Mouse (Mus musculus): ENCODE measurements around the gene Tstd2. TPM values are rescaled to one million over a fixed set of nuclear protein-coding genes. Genes with fewer than 3 reads are reported as not detected.

Gene Tstd2
- polyA plus RNA-seq, 1 experiment, result 14.6 TPM

DNA sequence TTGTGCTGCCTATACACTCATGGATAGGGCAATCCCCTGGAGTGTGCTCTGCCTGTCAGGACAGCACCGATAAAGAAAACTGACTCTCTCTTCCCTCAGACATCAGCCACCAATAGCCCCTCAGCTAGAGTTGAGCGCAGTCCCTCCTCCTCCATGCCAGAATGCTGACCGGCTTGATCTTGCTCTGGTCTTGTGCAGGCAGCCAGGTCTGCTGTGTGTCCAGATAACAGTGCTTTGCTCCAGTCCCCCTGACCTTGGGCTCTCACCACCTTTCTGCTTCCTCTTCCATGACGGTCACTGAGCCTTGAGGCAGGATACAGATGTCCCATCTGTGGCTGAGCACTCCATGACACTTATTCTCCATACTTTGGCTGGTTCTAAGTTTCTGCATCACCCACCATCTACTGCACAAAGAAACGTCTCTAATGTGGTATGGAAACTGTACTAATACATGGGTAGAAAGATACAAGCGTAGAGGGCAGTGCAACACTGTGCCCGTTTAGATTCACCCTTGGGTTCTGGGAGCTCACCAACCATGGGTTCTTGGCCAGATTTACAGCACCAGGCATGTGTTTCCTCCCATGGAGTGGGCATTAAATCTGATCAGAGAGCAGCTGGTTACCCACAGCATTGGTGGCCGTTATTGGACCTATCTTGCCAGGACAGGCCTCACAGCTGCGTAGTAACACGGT lies 36.3 kb downstream of the Tstd2 start:
- H3K4me1 ChIP-seq (ENCODE audit: control insufficient read depth, insufficient read depth, low read length), result no peaks in the 10 kb centered on the region
- H3K36me3 ChIP-seq (ENCODE audit: control insufficient read depth, insufficient read depth, low read length), result no peaks in the 10 kb centered on the region
- no peak for DNase-seq
- no peak overlapping the region for H3K27ac ChIP-seq (ENCODE audit: insufficient read depth, low read depth, low read length)
- 86% methylated on average over 10 of the region's 10 CpGs for WGBS
- TF ChIP-seq CTCF (conservative IDR thresholded peaks at IDR 0.05; ENCODE audit: insufficient read depth, insufficient read length, low read depth, low read length), result no peak
- no peak overlapping the region for H3K4me3 ChIP-seq (ENCODE audit: insufficient read depth, low read depth, low read length)
- H3K27me3 ChIP-seq (replicated peaks; ENCODE audit: control insufficient read depth, insufficient read depth, low read length), result no peaks in the 10 kb centered on the region

- Histone ChIP-seq H3K27me3 (replicated peaks; ENCODE audit: control insufficient read depth, insufficient read depth, low read length) (no peaks in the 10 kb centered on the region), H3K36me3 (ENCODE audit: control insufficient read depth, insufficient read depth, low read length) (no peaks in the 10 kb centered on the region), H3K4me3 (ENCODE audit: insufficient read depth, low read depth, low read length) (no peak overlapping the region), H3K27ac (ENCODE audit: insufficient read depth, low read depth, low read length) (no peak overlapping the region), H3K4me1 (ENCODE audit: control insufficient read depth, insufficient read depth, low read length) (no peaks in the 10 kb centered on the region)
- 29% methylated on average over 14 of the region's 14 CpGs for WGBS
- DNase-seq, result no peak
- no peak for TF ChIP-seq POLR2A (IDR thresholded peaks at IDR 0.05; ENCODE audit: low read depth, low read length)
- no peak for TF ChIP-seq CTCF (conservative IDR thresholded peaks at IDR 0.05; ENCODE audit: insufficient read depth, insufficient read length, low read depth, low read length)
Measured at GRCm38 (mm10) chr4:46101211-46101711, 37.2 kb downstream of the Tstd2 start.

DNA sequence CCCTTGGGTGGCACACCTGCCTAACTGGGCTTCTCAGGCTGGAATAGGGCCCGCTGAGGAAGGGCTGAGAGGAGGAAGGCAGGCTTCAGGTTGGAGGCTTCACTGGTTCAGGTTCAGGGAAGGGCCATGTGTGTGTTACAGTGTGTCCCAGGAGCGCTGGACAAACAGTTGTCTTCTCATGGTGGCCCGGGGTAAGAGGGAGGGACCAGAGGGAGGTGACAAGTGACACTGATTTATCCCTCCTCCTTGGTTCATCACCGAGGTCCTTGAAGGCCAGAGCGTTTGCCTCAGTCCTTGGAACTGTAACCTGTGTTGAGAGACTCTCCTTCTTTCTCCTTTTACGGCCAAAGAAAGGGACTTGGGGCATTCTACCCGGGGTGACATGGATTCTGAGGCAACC lies 38.0 kb downstream of the Tstd2 start:
- WGBS, result 53% methylated on average over 7 of the region's 7 CpGs
- no peak overlapping the region for H3K4me3 ChIP-seq (ENCODE audit: insufficient read depth, low read depth, low read length)
- no peak for DNase-seq
- H3K27me3 ChIP-seq (replicated peaks; ENCODE audit: control insufficient read depth, insufficient read depth, low read length), result no peaks in the 10 kb centered on the region
- no peaks in the 10 kb centered on the region for H3K36me3 ChIP-seq (ENCODE audit: control insufficient read depth, insufficient read depth, low read length)
- H3K4me1 ChIP-seq (ENCODE audit: control insufficient read depth, insufficient read depth, low read length), result no peaks in the 10 kb centered on the region
- H3K27ac ChIP-seq (ENCODE audit: insufficient read depth, low read depth, low read length), result no peak overlapping the region
- TF ChIP-seq POLR2A (IDR thresholded peaks at IDR 0.05; ENCODE audit: low read depth, low read length) (no peak), CTCF (conservative IDR thresholded peaks at IDR 0.05; ENCODE audit: insufficient read depth, insufficient read length, low read depth, low read length) (no peak)

- no peak for TF ChIP-seq CTCF (conservative IDR thresholded peaks at IDR 0.05; ENCODE audit: insufficient read depth, insufficient read length, low read depth, low read length)
- TF ChIP-seq POLR2A (IDR thresholded peaks at IDR 0.05; ENCODE audit: low read depth, low read length), result no peak
- no peaks in the 10 kb centered on the region for H3K36me3 ChIP-seq (ENCODE audit: control insufficient read depth, insufficient read depth, low read length)
- no peak overlapping the region for H3K4me3 ChIP-seq (ENCODE audit: insufficient read depth, low read depth, low read length)
- WGBS, result 65% methylated on average over 9 of the region's 9 CpGs
- H3K27me3 ChIP-seq (replicated peaks; ENCODE audit: control insufficient read depth, insufficient read depth, low read length), result no peaks in the 10 kb centered on the region
- no peaks in the 10 kb centered on the region for H3K4me1 ChIP-seq (ENCODE audit: control insufficient read depth, insufficient read depth, low read length)
- no peak overlapping the region for H3K27ac ChIP-seq (ENCODE audit: insufficient read depth, low read depth, low read length)
- DNase-seq, result no peak
Measured at GRCm38 (mm10) chr4:46099132-46099531, 39.4 kb downstream of the Tstd2 start.

GRCm38 (mm10) chr4:46097591-46097990 lies 40.9 kb downstream of the Tstd2 start:
- TF ChIP-seq CTCF (conservative IDR thresholded peaks at IDR 0.05; ENCODE audit: insufficient read depth, insufficient read length, low read depth, low read length), result no peak
- no peak for TF ChIP-seq POLR2A (IDR thresholded peaks at IDR 0.05; ENCODE audit: low read depth, low read length)
- no peak for DNase-seq
- Histone ChIP-seq H3K4me3 (ENCODE audit: insufficient read depth, low read depth, low read length) (no peak overlapping the region), H3K27ac (ENCODE audit: insufficient read depth, low read depth, low read length) (no peak overlapping the region), H3K36me3 (ENCODE audit: control insufficient read depth, insufficient read depth, low read length) (no peaks in the 10 kb centered on the region), H3K27me3 (replicated peaks; ENCODE audit: control insufficient read depth, insufficient read depth, low read length) (no peaks in the 10 kb centered on the region), H3K4me1 (ENCODE audit: control insufficient read depth, insufficient read depth, low read length) (no peaks in the 10 kb centered on the region)
- 91% methylated on average over 2 of the region's 2 CpGs for WGBS

DNA sequence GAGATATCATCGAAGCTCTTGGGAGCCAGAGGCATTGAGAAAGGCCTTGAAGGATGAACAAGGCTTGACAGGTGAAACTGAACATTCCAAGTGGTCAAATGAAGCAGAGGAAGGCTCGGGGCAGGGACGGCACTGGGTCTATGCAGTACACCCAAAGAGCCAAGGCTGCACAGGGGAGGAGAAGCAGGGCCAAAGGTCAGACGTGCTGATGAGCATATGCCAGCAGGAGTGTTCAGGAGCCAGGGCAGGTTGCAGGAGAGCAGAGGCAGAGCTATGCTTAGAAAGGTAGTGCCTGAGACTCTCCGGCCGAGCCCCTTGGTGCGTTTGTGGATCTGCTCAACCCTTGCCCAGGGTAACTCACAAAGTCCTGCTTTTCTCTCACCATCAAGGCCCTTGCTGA lies 41.9 kb downstream of the Tstd2 start:
- DNase-seq, result peak; percentile 67
- Histone ChIP-seq H3K36me3 (ENCODE audit: control insufficient read depth, insufficient read depth, low read length) (no peaks in the 10 kb centered on the region), H3K27ac (ENCODE audit: insufficient read depth, low read depth, low read length) (no peak overlapping the region), H3K4me1 (ENCODE audit: control insufficient read depth, insufficient read depth, low read length) (no peaks in the 10 kb centered on the region), H3K27me3 (replicated peaks; ENCODE audit: control insufficient read depth, insufficient read depth, low read length) (no peaks in the 10 kb centered on the region), H3K4me3 (ENCODE audit: insufficient read depth, low read depth, low read length) (no peak overlapping the region)
- 64% methylated on average over 7 of the region's 7 CpGs for WGBS
- TF ChIP-seq POLR2A (IDR thresholded peaks at IDR 0.05; ENCODE audit: low read depth, low read length) (no peak), CTCF (conservative IDR thresholded peaks at IDR 0.05; ENCODE audit: insufficient read depth, insufficient read length, low read depth, low read length) (no peak)

GRCm38 (mm10) chr4:46095826-46096159 lies 42.7 kb downstream of the Tstd2 start:
- H3K36me3 ChIP-seq (ENCODE audit: control insufficient read depth, insufficient read depth, low read length), result no peaks in the 10 kb centered on the region
- WGBS, result 99% methylated on average over 3 of the region's 3 CpGs
- no peak for DNase-seq
- no peaks in the 10 kb centered on the region for H3K4me1 ChIP-seq (ENCODE audit: control insufficient read depth, insufficient read depth, low read length)
- TF ChIP-seq POLR2A (IDR thresholded peaks at IDR 0.05; ENCODE audit: low read depth, low read length), result no peak
- TF ChIP-seq CTCF (conservative IDR thresholded peaks at IDR 0.05; ENCODE audit: insufficient read depth, insufficient read length, low read depth, low read length), result no peak
- no peak overlapping the region for H3K27ac ChIP-seq (ENCODE audit: insufficient read depth, low read depth, low read length)
- H3K4me3 ChIP-seq (ENCODE audit: insufficient read depth, low read depth, low read length), result no peak overlapping the region
- H3K27me3 ChIP-seq (replicated peaks; ENCODE audit: control insufficient read depth, insufficient read depth, low read length), result no peaks in the 10 kb centered on the region
